Mouse (Mus musculus): ENCODE measurements around the gene Raet1e.
A peak's percentile ranks its signal among the peaks of the same experiment; 100 is the strongest.
"Not testable (repeated sequence)": the region's sequence is repeated elsewhere in the genome, so short reads cannot be mapped to it uniquely, and the experiment has no call there.

Gene Raet1e

GRCm38 (mm10) chr10:22361415-22362352, 203.3 kb downstream of the Raet1e start:
- DNase-seq (ENCODE audit: low read depth, low spot score): not testable (repeated sequence)

DNA sequence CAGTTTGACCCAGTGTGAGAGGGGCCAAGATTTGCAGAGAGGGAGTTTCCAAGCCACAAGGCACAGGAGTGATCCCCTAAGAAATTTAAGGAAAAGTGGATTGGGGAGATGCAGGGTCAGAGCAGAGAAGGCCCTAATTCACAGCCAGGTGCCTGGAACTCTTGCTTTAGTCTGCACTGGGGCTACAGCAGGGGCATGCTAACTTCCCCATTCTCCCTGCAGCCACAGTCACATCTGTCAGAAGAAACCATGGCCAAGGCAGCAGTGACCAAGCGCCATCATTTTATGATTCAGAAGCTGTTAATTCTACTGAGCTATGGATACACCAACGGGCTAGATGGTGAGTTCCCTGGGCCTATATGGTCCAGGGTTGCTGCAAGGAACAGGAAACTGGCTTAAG, 204.1 kb downstream of the Raet1e start:
- not testable (repeated sequence) for DNase-seq (ENCODE audit: low read depth, low spot score)

GRCm38 (mm10) chr10:22364915-22365314, 206.5 kb downstream of the Raet1e start:
- not testable (repeated sequence) for DNase-seq (ENCODE audit: low read depth, low spot score)

GRCm38 (mm10) chr10:22381226-22381625, 222.9 kb downstream of the Raet1e start:
- DNase-seq (ENCODE audit: low read depth, low spot score): not testable (repeated sequence)

GRCm38 (mm10) chr10:22390146-22390545, 231.8 kb downstream of the Raet1e start:
- not testable (repeated sequence) for DNase-seq (ENCODE audit: low read depth, low spot score)

DNA sequence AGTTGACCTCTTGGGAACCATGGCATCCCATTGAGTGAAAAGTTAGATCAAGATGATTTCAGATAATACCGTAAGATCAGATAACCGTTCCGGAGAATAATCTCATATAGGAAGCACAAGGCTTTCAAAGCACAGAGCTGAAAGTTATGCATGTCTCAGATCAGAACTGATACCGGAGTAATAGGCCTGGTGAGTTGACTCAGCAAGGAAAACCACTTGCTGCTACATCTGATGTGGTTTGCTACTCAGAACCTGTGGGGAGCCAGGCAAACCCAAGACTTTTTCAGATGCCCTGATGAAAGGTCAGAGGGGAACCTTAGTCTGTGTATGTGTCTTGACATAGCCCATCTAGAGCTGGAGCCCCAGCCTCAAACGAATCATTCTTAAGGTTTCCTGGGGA, 233.2 kb downstream of the Raet1e start:
- not testable (repeated sequence) for DNase-seq (ENCODE audit: low read depth, low spot score)

DNA sequence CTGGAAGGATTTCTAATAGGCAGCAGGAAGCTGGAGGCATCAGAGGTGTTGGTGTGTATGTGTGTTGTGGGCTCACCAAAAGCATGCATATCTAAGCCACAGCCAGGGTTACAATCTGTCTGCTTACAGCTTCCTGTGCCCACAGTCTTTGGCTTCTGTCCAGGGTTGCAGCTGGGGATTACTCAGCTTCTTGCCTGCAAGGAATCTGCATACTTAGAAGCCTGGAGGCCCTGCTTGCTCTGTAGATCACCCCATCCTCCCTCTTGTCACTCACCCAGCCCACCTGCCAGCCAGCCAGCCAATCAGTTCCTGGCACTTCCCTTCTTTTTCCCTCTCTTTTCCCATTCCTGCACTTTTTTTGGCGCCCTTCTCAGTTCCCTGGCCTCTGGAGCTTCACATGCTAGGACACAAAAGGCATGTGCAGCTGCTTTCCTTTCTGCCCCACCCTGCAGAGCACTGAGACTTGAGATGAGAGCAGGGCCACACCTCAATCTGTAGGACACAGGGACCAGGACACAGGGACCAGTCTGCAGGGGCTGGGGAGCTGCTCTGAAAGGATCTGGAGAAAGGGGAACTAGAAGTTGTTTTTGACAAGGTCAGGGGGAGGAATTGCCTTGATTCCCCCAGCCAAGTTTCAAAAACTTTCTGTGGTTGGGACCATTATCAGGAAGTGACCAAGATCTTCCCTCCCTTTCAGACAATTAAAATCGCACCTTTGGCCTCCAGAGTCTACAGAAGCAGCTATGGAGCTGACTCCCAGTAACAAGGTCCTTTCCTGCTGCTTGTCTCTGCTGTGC, 234.9 kb downstream of the Raet1e start:
- DNase-seq (ENCODE audit: low read depth, low spot score): not testable (repeated sequence)

- DNase-seq (ENCODE audit: low read depth, low spot score): not testable (repeated sequence)
Measured at GRCm38 (mm10) chr10:22396680-22397079, 238.3 kb downstream of the Raet1e start.

- DNase-seq (ENCODE audit: low read depth, low spot score): peak; percentile 76
Measured at GRCm38 (mm10) chr10:22402225-22402917, 244.0 kb downstream of the Raet1e start.

GRCm38 (mm10) chr10:22413702-22414494, 255.5 kb downstream of the Raet1e start:
- DNase-seq (ENCODE audit: low read depth, low spot score): peak; percentile 85
